In the genomic region with DNA sequence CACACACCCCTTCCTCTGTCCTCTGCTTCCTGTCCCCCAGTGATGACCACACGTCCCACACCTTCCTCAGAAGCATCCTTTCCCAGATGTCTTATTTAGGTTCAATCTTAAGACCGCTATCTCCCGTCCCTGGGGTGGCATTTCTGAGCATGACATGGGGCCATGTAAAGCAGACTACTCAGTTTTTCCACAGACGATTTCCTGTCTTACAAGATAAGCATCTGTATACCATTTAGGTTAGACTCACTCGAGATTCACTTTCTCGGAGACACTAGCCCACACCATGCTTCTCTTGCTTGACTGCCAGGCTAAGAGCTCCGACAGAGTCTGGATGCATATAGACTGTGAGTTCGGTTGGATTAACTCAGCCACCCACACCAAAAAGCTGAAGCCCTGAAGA, we compare ENCODE assay signal across 18 mouse cellular contexts. TPM values are rescaled to one million over a fixed set of nuclear protein-coding genes. Genes with fewer than 3 reads are reported as not detected.
DNase-seq lines count a peak whose midpoint lies in the region; ATAC-seq and TF ChIP-seq lines count a peak whose summit lies in the region.
"Had no signal": no experiment of that assay in that cellular context is flagged by ENCODE, and none has a peak within 500 bp of the region (broad histone marks: within the 10 kb centered on the region; RNA-seq: fewer than 3 reads in every experiment).

No protein-coding gene starts in this region.

- intact Hi-C loops in gastrocnemius, postnatal 14 days (cut with DNase I; ENCODE audit: low total_unique reads) = no loop called here

- DNase-seq in spleen, adult 12 weeks (ENCODE audit: low spot score) = peak; percentile 9
- no peak for DNase-seq in spleen, postnatal 14 days (ENCODE audit: low spot score in 2 of 2)
- peak; percentile 62 for DNase-seq in thymus, adult 2 months
- DNase-seq in lung, adult 18-20 months = no peak
- DNase-seq in heart, embryonic 10.5 days (ENCODE audit: low spot score) = no peak
- no peak for DNase-seq in gastrocnemius, postnatal 14 days
- DNase-seq: adrenal gland, postnatal 10 days; cerebellum, postnatal 10 days; gastrocnemius, postnatal 36 days; kidney, adult 2 months; kidney, postnatal 10 days; left cerebral cortex, postnatal 4 days; liver, postnatal 0 days had no signal

- H3K4me1 ChIP-seq in thymus, adult 2 months (replicated peaks; ENCODE audit: control insufficient read depth, insufficient read depth, low read length) = peaks cover 45% of the 10 kb centered on the region
- H3K4me1 ChIP-seq in heart, embryonic 10.5 days = peaks cover 18% of the 10 kb centered on the region
- H3K4me1 ChIP-seq: neural tube, embryonic 12.5 days had no signal

- H3K27ac ChIP-seq in thymus, adult 2 months (ENCODE audit: control insufficient read depth, insufficient read depth, low read length) = peak overlapping the region; percentile 76
- H3K27ac ChIP-seq in heart, embryonic 10.5 days = no peak overlapping the region
- H3K27ac ChIP-seq: embryonic facial prominence, embryonic 13.5 days; neural tube, embryonic 12.5 days; stomach, postnatal 0 days had no signal

- no peaks in the 10 kb centered on the region for H3K9me3 ChIP-seq in heart, embryonic 10.5 days
- H3K9me3 ChIP-seq: embryonic facial prominence, embryonic 13.5 days; neural tube, embryonic 12.5 days had no signal

- peak; percentile 69 for ATAC-seq in activated CD4-positive, CD25-positive, alpha-beta regulatory T cell, adult 4 months
- ATAC-seq: forebrain, embryonic 16.5 days; liver, postnatal 0 days had no signal

- no peak for TF ChIP-seq POLR2A in thymus, adult 2 months (IDR thresholded peaks at IDR 0.05; ENCODE audit: control insufficient read depth, extremely low read depth, insufficient read depth, low read length, poor library complexity)

- H3K4me3 ChIP-seq in thymus, adult 2 months (ENCODE audit: control insufficient read depth, insufficient read depth, low read length) = no peak overlapping the region
- no peak overlapping the region for H3K4me3 ChIP-seq in heart, embryonic 10.5 days
- H3K4me3 ChIP-seq: embryonic facial prominence, embryonic 13.5 days; neural tube, embryonic 12.5 days had no signal

- H3K27me3 ChIP-seq in thymus, adult 2 months (ENCODE audit: control insufficient read depth, insufficient read depth, low read length) = no peaks in the 10 kb centered on the region
- H3K27me3 ChIP-seq in heart, embryonic 10.5 days (ENCODE audit: insufficient read depth, poor library complexity, severe bottlenecking) = no peaks in the 10 kb centered on the region
- H3K27me3 ChIP-seq: neural tube, embryonic 12.5 days had no signal

- 9% methylated on average over 8 of the region's 8 CpGs for WGBS in thymus, adult 2 months
- 69% methylated on average over 8 of the region's 8 CpGs for WGBS in heart, embryonic 10.5 days

- TF ChIP-seq CTCF in thymus, adult 2 months (IDR thresholded peaks at IDR 0.05; ENCODE audit: borderline replicate concordance, control insufficient read depth, extremely low read depth, insufficient read depth, low read length, poor library complexity) = no peak

- H3K36me3 ChIP-seq in thymus, adult 2 months (ENCODE audit: control insufficient read depth, insufficient read depth, low read length) = no peaks in the 10 kb centered on the region
- H3K36me3 ChIP-seq in heart, embryonic 10.5 days = 0 out of 2 replicates have a peak, but pooled peaks cover 15% of the 10 kb centered on the region
- H3K36me3 ChIP-seq: embryonic facial prominence, embryonic 13.5 days; neural tube, embryonic 12.5 days had no signal

RNA-seq across cellular contexts. Expression of a gene that starts 40.6 kb away (rescaled TPM):
- polyA plus RNA-seq in activated CD4-positive, CD25-positive, alpha-beta regulatory T cell, adult 4 months (2017; shearing (Covaris generic)) = 100 to 1,000 TPM; 278 to 305 TPM
- polyA plus RNA-seq in thymus, adult 2 months (2012; rRNA removed) = 95.3 and 98.8 TPM in 2 replicates
- 44.4 and 64.0 TPM in 2 replicates for polyA plus RNA-seq in heart, embryonic 10.5 days (2016; fragmentation: Nextera tagmentation; extraction: Ambion mirVana)
- 1 to 10 TPM; 1.8 TPM for total RNA-seq in gastrocnemius, postnatal 14 days (2021)

RNA-seq across cellular contexts. Expression of a gene that starts 51.5 kb away (rescaled TPM):
- polyA plus RNA-seq in activated CD4-positive, CD25-positive, alpha-beta regulatory T cell, adult 4 months (2017; shearing (Covaris generic)) = 10 to 100 TPM; 52.5 to 58.8 TPM
- polyA plus RNA-seq in thymus, adult 2 months (2012; rRNA removed) = 41.3 and 41.9 TPM in 2 replicates
- polyA plus RNA-seq in heart, embryonic 10.5 days (2016; fragmentation: Nextera tagmentation; extraction: Ambion mirVana) = 54.8 and 62.9 TPM in 2 replicates
- total RNA-seq in gastrocnemius, postnatal 14 days (2021) = 10 to 100 TPM; 23.1 to 26.1 TPM

Comparison
In these comparisons a context has a peak if more than half of its experiments do, and no peak if none do; other contexts are left out.
1. DNase-seq: peak in spleen, adult 12 weeks (single experiment) and thymus, adult 2 months (single experiment); none in spleen, postnatal 14 days (0 of 2), lung, adult 18-20 months (0 of 2), heart, embryonic 10.5 days (single experiment) and gastrocnemius, postnatal 14 days (single experiment).